Mouse (Mus musculus): ENCODE results near the gene Mgat5. TPM values are rescaled to one million over a fixed set of nuclear protein-coding genes. Genes with fewer than 3 reads are reported as not detected.

The Mgat5 gene
- polyA plus RNA-seq, 1 experiment, result 2.2 TPM

DNA sequence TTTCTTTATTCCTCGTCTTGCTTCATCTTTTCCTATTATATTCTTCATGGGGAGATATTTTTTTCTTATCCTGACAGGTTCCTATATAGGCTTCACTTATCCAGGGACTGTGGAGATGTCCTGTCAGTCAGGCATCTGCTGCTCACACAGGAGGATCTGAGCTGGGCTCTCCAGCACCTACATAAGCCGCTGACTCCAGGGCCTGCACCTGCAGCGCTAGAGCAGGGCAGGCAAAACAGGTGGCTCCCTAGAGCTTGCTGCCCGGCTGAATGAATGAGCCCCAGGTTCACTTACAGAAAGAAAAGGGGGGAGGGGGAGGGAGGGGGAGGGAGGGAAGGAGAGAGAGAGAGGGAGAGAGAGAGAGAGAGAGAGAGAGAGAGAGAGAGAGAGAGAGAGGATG is 175.3 kb downstream of the Mgat5 start:
- Histone ChIP-seq H3K79me2 (ENCODE audit: control insufficient read depth, insufficient read depth) (no peaks in the 10 kb centered on the region), H3K27me3 (ENCODE audit: control insufficient read depth, insufficient read depth, insufficient read length) (no peaks in the 10 kb centered on the region), H3K4me2 (ENCODE audit: low read depth) (no peak overlapping the region), H3K4me3 (no peak overlapping the region), H3K36me3 (ENCODE audit: control insufficient read depth, insufficient read depth) (no peaks in the 10 kb centered on the region), H3ac (ENCODE audit: control insufficient read depth, insufficient read length) (no peak overlapping the region)
- TF ChIP-seq MYOG (IDR thresholded peaks at IDR 0.05; ENCODE audit: control insufficient read depth in 1 of 3, insufficient read depth in 1 of 3, insufficient read length in 2 of 3, low read depth in 2 of 3) (no peak), MYOD1 (IDR thresholded peaks at IDR 0.05; ENCODE audit: control insufficient read depth in 1 of 3, insufficient read length in 2 of 3, low read depth in 2 of 3) (no peak), CEBPB (IDR thresholded peaks at IDR 0.05; ENCODE audit: insufficient read depth, poor library complexity, severe bottlenecking) (no peak), POLR2A (IDR thresholded peaks at IDR 0.05; ENCODE audit: insufficient read length, low read depth) (no peak), TCF3 (IDR thresholded peaks at IDR 0.05; ENCODE audit: insufficient read length, low read depth) (no peak), REST (IDR thresholded peaks at IDR 0.05; ENCODE audit: insufficient read depth, insufficient read length) (no peak), E2F4 (IDR thresholded peaks at IDR 0.05; ENCODE audit: insufficient read depth) (no peak), TCF12 (IDR thresholded peaks at IDR 0.05; ENCODE audit: insufficient read depth, poor library complexity, severe bottlenecking) (no peak), USF1 (IDR thresholded peaks at IDR 0.05; ENCODE audit: low read depth) (no peak), POLR2AphosphoS2 (IDR thresholded peaks at IDR 0.05; ENCODE audit: insufficient read length, low read depth) (no peak)

DNA sequence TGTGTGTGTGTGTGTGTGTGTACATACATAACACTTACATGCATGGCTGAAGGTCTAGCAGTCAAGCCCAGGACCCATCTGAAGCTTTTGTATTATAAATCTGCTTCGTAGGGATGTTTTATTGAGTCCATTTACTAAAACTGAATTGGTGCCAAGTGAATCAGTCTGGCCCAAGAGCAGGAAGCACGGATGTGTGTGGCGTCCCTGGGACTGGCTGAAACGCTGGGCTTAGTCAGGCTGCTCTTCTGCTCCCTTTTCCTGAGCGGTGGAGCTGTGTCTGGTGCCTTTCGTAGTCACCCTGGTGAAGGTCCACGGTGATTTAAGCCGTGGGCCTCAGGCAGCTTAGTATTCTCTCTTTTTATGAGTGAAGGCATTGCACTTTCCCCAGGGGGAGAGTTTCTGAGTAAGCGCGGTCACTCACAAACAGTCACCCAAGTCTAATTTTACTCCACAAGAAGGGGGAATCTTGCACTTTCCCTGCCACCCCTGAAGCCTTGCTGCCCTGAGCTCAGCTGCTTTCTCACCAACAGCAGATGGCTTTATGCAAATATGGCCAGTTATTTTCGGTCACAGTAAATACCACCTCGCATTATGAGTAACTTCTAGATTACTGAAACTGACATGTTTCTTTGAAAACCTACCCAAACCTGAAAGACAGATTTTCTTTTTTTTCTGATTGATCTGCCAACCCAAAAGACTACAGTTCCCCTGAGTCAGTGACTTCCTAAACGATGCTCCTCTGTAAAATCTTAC is 176.1 kb downstream of the Mgat5 start:
- H3K4me3 ChIP-seq, result no peak overlapping the region

DNA sequence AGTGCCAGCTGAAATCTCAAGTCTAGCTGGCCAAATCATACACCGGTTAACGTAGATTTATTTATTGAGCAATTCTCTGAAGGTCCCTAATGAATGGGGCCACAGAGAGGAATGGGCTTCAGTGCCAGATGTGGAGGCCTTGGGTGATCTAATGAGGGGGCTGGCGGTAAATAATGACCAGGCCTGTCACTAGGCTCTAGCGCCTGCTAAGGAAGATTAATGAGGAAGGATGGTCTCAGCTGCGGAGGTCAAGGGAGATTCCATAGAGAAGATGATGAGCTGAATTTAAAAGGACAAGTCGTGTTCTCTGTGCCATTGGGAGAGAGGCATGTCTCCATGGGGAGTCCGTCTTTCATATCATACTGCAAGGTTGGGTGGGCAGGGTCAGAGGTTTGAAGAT is 178.3 kb downstream of the Mgat5 start:
- Histone ChIP-seq H3K27me3 (ENCODE audit: control insufficient read depth, insufficient read depth, insufficient read length) (no peaks in the 10 kb centered on the region), H3K79me2 (ENCODE audit: control insufficient read depth, insufficient read depth) (no peaks in the 10 kb centered on the region), H3ac (ENCODE audit: control insufficient read depth, insufficient read length) (no peak overlapping the region), H3K36me3 (ENCODE audit: control insufficient read depth, insufficient read depth) (no peaks in the 10 kb centered on the region), H3K4me2 (ENCODE audit: low read depth) (no peak overlapping the region), H3K4me3 (no peak overlapping the region)
- TF ChIP-seq SRF (IDR thresholded peaks at IDR 0.05; ENCODE audit: control insufficient read depth, insufficient read length, low read depth) (no peak), MAX (IDR thresholded peaks at IDR 0.05; ENCODE audit: low read depth) (no peak), REST (IDR thresholded peaks at IDR 0.05; ENCODE audit: insufficient read depth, insufficient read length) (no peak), MYOD1 (IDR thresholded peaks at IDR 0.05; ENCODE audit: control insufficient read depth in 1 of 3, insufficient read length in 2 of 3, low read depth in 2 of 3) (no peak), POLR2AphosphoS2 (IDR thresholded peaks at IDR 0.05; ENCODE audit: insufficient read length, low read depth) (no peak), TCF12 (IDR thresholded peaks at IDR 0.05; ENCODE audit: insufficient read depth, poor library complexity, severe bottlenecking) (no peak), CEBPB (IDR thresholded peaks at IDR 0.05; ENCODE audit: insufficient read depth, poor library complexity, severe bottlenecking) (no peak), MYOG (IDR thresholded peaks at IDR 0.05; ENCODE audit: control insufficient read depth in 1 of 3, insufficient read depth in 1 of 3, insufficient read length in 2 of 3, low read depth in 2 of 3) (no peak), TCF3 (IDR thresholded peaks at IDR 0.05; ENCODE audit: insufficient read length, low read depth) (no peak), E2F4 (IDR thresholded peaks at IDR 0.05; ENCODE audit: insufficient read depth) (no peak), USF1 (IDR thresholded peaks at IDR 0.05; ENCODE audit: low read depth) (no peak), POLR2A (IDR thresholded peaks at IDR 0.05; ENCODE audit: insufficient read length, low read depth) (no peak)

More for the DNA sequence above, 176.1 kb downstream of the Mgat5 start:
- no peaks in the 10 kb centered on the region for H3K79me2 ChIP-seq (ENCODE audit: control insufficient read depth, insufficient read depth)
- H3ac ChIP-seq (ENCODE audit: control insufficient read depth, insufficient read length), result no peak overlapping the region
- no peaks in the 10 kb centered on the region for H3K36me3 ChIP-seq (ENCODE audit: control insufficient read depth, insufficient read depth)
- no peaks in the 10 kb centered on the region for H3K27me3 ChIP-seq (ENCODE audit: control insufficient read depth, insufficient read depth, insufficient read length)
- no peak overlapping the region for H3K4me2 ChIP-seq (ENCODE audit: low read depth)
- TF ChIP-seq REST (IDR thresholded peaks at IDR 0.05; ENCODE audit: insufficient read depth, insufficient read length) (no peak), POLR2AphosphoS2 (IDR thresholded peaks at IDR 0.05; ENCODE audit: insufficient read length, low read depth) (no peak), POLR2A (IDR thresholded peaks at IDR 0.05; ENCODE audit: insufficient read length, low read depth) (no peak), CEBPB (IDR thresholded peaks at IDR 0.05; ENCODE audit: insufficient read depth, poor library complexity, severe bottlenecking) (no peak), MYOG (IDR thresholded peaks at IDR 0.05; ENCODE audit: control insufficient read depth in 1 of 3, insufficient read depth in 1 of 3, insufficient read length in 2 of 3, low read depth in 2 of 3) (no peak), USF1 (IDR thresholded peaks at IDR 0.05; ENCODE audit: low read depth) (no peak), TCF12 (IDR thresholded peaks at IDR 0.05; ENCODE audit: insufficient read depth, poor library complexity, severe bottlenecking) (no peak), SRF (IDR thresholded peaks at IDR 0.05; ENCODE audit: control insufficient read depth, insufficient read length, low read depth) (no peak), E2F4 (IDR thresholded peaks at IDR 0.05; ENCODE audit: insufficient read depth) (no peak), TCF3 (IDR thresholded peaks at IDR 0.05; ENCODE audit: insufficient read length, low read depth) (no peak), MAX (IDR thresholded peaks at IDR 0.05; ENCODE audit: low read depth) (no peak), MYOD1 (IDR thresholded peaks at IDR 0.05; ENCODE audit: control insufficient read depth in 1 of 3, insufficient read length in 2 of 3, low read depth in 2 of 3) (no peak)

DNA sequence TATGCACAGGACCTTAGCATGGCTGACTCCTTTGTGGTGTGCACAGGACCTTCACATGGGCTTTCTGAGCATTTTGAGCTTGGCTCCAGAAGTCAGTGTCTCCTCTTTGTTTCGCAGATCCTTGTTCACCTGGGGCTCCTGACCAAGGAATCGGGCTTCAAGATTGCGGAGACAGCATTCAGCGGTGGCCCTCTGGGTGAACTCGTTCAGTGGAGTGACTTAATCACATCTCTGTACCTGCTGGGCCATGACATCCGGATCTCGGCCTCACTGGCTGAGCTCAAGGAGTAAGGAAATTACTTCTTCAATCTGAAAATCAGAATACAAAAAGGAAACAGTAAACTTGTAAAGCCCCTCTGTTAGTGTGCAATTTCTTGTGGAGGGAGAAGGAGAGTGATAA is 182.4 kb downstream of the Mgat5 start:
- Histone ChIP-seq H3K27me3 (ENCODE audit: control insufficient read depth, insufficient read depth, insufficient read length) (no peaks in the 10 kb centered on the region), H3ac (ENCODE audit: control insufficient read depth, insufficient read length) (no peak overlapping the region), H3K79me2 (ENCODE audit: control insufficient read depth, insufficient read depth) (no peaks in the 10 kb centered on the region), H3K36me3 (ENCODE audit: control insufficient read depth, insufficient read depth) (no peaks in the 10 kb centered on the region), H3K4me3 (no peak overlapping the region), H3K4me2 (ENCODE audit: low read depth) (no peak overlapping the region)
- no peak for TF ChIP-seq POLR2AphosphoS2 (IDR thresholded peaks at IDR 0.05; ENCODE audit: insufficient read length, low read depth)
- no peak for TF ChIP-seq REST (IDR thresholded peaks at IDR 0.05; ENCODE audit: insufficient read depth, insufficient read length)
- no peak for TF ChIP-seq TCF3 (IDR thresholded peaks at IDR 0.05; ENCODE audit: insufficient read length, low read depth)
- no peak for TF ChIP-seq TCF12 (IDR thresholded peaks at IDR 0.05; ENCODE audit: insufficient read depth, poor library complexity, severe bottlenecking)
- TF ChIP-seq SRF (IDR thresholded peaks at IDR 0.05; ENCODE audit: control insufficient read depth, insufficient read length, low read depth), result no peak
- no peak for TF ChIP-seq CEBPB (IDR thresholded peaks at IDR 0.05; ENCODE audit: insufficient read depth, poor library complexity, severe bottlenecking)
